Mouse (Mus musculus) C2C12 (cell line): ENCODE data around the gene Tenm2. TPM values are rescaled to one million over a fixed set of nuclear protein-coding genes. Genes with fewer than 3 reads are reported as not detected.

Experiments used
- H3K27me3 ChIP-seq: one replicate; pipeline ENCODE4 v1.6.1; 2011; ENCODE audit not compliant: control insufficient read depth, insufficient read depth, insufficient read length
- H3K36me3 ChIP-seq: one replicate; pipeline ENCODE4 v1.6.1; 2011; ENCODE audit not compliant: control insufficient read depth, insufficient read depth
- H3K4me3 ChIP-seq: one replicate; pipeline ENCODE4 v1.5.1; 2011; ENCODE audit warnings: mild to moderate bottlenecking, control low read depth; ENCODE audit not compliant: poor library complexity, insufficient read depth, severe bottlenecking
- H3K79me2 ChIP-seq: one replicate; pipeline ENCODE4 v1.6.1; 2011; ENCODE audit not compliant: control insufficient read depth, insufficient read depth
- H3K79me3 ChIP-seq: one replicate; pipeline ENCODE4 v1.6.1; 2011; ENCODE audit warnings: low read depth, control low read depth
- H3ac ChIP-seq: one replicate; pipeline ENCODE3; 2011; ENCODE audit warnings: low read depth; ENCODE audit not compliant: control insufficient read depth, insufficient read length
- CEBPB ChIP-seq: IDR thresholded peaks from one replicate; pipeline ENCODE4 v1.6.1; 2011; ENCODE audit warnings: low read depth, mild to moderate bottlenecking, control low read depth, moderate library complexity
- CTCF ChIP-seq: IDR thresholded peaks from one replicate; pipeline ENCODE4 v1.5.1; 2011; ENCODE audit not compliant: control insufficient read depth, insufficient read depth, insufficient read length
- FOSL1 ChIP-seq: IDR thresholded peaks from one replicate; pipeline ENCODE4 v1.8.0; 2011; ENCODE audit warnings: mild to moderate bottlenecking, low read length; ENCODE audit not compliant: poor library complexity, insufficient read depth, severe bottlenecking
- MAX ChIP-seq: IDR thresholded peaks from one replicate; pipeline ENCODE4 v1.6.1; 2011; ENCODE audit warnings: mild to moderate bottlenecking, control low read depth
- MYOD1 ChIP-seq: IDR thresholded peaks from one replicate; pipeline ENCODE4 v1.6.1; 2011; ENCODE audit warnings: low read depth; ENCODE audit not compliant: control insufficient read depth, insufficient read length
- MYOG ChIP-seq: IDR thresholded peaks from one replicate; pipeline ENCODE4 v1.6.1; 2011; ENCODE audit not compliant: control insufficient read depth, insufficient read length; ENCODE audit errors: extremely low read depth
- USF1 ChIP-seq: IDR thresholded peaks from one replicate; pipeline ENCODE4 v1.6.1; 2011; ENCODE audit warnings: low read depth, mild to moderate bottlenecking, control low read depth, moderate library complexity
- polyA plus RNA-seq: library from polyadenylated mRNA; unstranded; fragments of >200 nt; fragmentation: generic; extraction: Trizol; gene quantifications from one replicate; pipeline ENCODE4 v1.2.1, GENCODE M21; 2012; ENCODE audit warnings: missing spikeins

Gene Tenm2
- polyA plus RNA-seq, 1 experiment: not detected

GRCm38 (mm10) chr11:36488666-36489065, 747.1 kb downstream of the Tenm2 start:
- Histone ChIP-seq H3K79me2 (no peaks in the 10 kb centered on the region), H3K27me3 (no peaks in the 10 kb centered on the region), H3K36me3 (no peaks in the 10 kb centered on the region), H3ac (no peak overlapping the region), H3K79me3 (no peaks in the 10 kb centered on the region), H3K4me3 (no peak overlapping the region)
- TF ChIP-seq MYOD1: no peak
- TF ChIP-seq CTCF: no peak
- no peak for TF ChIP-seq CEBPB
- no peak for TF ChIP-seq MAX

- Histone ChIP-seq H3K79me2 (no peaks in the 10 kb centered on the region), H3K4me3 (no peak overlapping the region), H3K79me3 (no peaks in the 10 kb centered on the region), H3K27me3 (no peaks in the 10 kb centered on the region), H3ac (no peak overlapping the region), H3K36me3 (no peaks in the 10 kb centered on the region)
- TF ChIP-seq MYOD1 (no peak), MYOG (no peak), USF1 (no peak), FOSL1 (no peak), MAX (no peak), CTCF (no peak), CEBPB (no peak)
These were observed 749.7 kb downstream of the Tenm2 start for GRCm38 (mm10) chr11:36486092-36486491.

- no peak for TF ChIP-seq CEBPB
- no peak for TF ChIP-seq CTCF
- TF ChIP-seq MYOG: no peak
- no peak for TF ChIP-seq MYOD1
- no peak for TF ChIP-seq FOSL1
- TF ChIP-seq MAX: no peak
- no peak for TF ChIP-seq USF1
- H3ac ChIP-seq: no peak overlapping the region
- no peaks in the 10 kb centered on the region for H3K27me3 ChIP-seq
- H3K36me3 ChIP-seq: no peaks in the 10 kb centered on the region
- H3K79me3 ChIP-seq: no peaks in the 10 kb centered on the region
- no peaks in the 10 kb centered on the region for H3K79me2 ChIP-seq
- H3K4me3 ChIP-seq: no peak overlapping the region
These were observed 751.2 kb downstream of the Tenm2 start for GRCm38 (mm10) chr11:36484466-36485069.

GRCm38 (mm10) chr11:36482136-36482535, 753.6 kb downstream of the Tenm2 start:
- Histone ChIP-seq H3K79me2 (no peaks in the 10 kb centered on the region), H3ac (no peak overlapping the region), H3K27me3 (no peaks in the 10 kb centered on the region), H3K79me3 (no peaks in the 10 kb centered on the region), H3K4me3 (no peak overlapping the region), H3K36me3 (no peaks in the 10 kb centered on the region)
- TF ChIP-seq MYOG (no peak), MAX (no peak), FOSL1 (no peak), MYOD1 (no peak), CTCF (no peak), USF1 (no peak)

GRCm38 (mm10) chr11:36481524-36481923, 754.2 kb downstream of the Tenm2 start:
- TF ChIP-seq CEBPB: no peak

GRCm38 (mm10) chr11:36481086-36481485, 754.7 kb downstream of the Tenm2 start:
- H3K4me3 ChIP-seq: no peak overlapping the region
- H3K36me3 ChIP-seq: no peaks in the 10 kb centered on the region
- no peaks in the 10 kb centered on the region for H3K79me2 ChIP-seq
- no peaks in the 10 kb centered on the region for H3K27me3 ChIP-seq
- H3ac ChIP-seq: no peak overlapping the region
- TF ChIP-seq MYOD1 (no peak), MYOG (no peak), CEBPB (no peak), MAX (no peak), FOSL1 (no peak), CTCF (no peak), USF1 (no peak)
- H3K79me3 ChIP-seq: no peaks in the 10 kb centered on the region

More at GRCm38 (mm10) chr11:36481524-36481923, 754.2 kb downstream of the Tenm2 start:
- Histone ChIP-seq H3K27me3 (no peaks in the 10 kb centered on the region), H3ac (no peak overlapping the region), H3K4me3 (no peak overlapping the region), H3K79me3 (no peaks in the 10 kb centered on the region), H3K79me2 (no peaks in the 10 kb centered on the region), H3K36me3 (no peaks in the 10 kb centered on the region)
